Mouse (Mus musculus): Measurements from ENCODE around the gene Ccdc90b. TPM values are rescaled to one million over a fixed set of nuclear protein-coding genes. Genes with fewer than 3 reads are reported as not detected.
A peak's percentile ranks its signal among the peaks of the same experiment; 100 is the strongest.

The Ccdc90b gene
- total and polyA plus RNA-seq, 2 experiments from 2014 or later, result 13.8 to 62.0 TPM

GRCm38 (mm10) chr7:92546763-92547162 lies 14.2 kb upstream of the Ccdc90b start:
- WGBS, result 58% methylated on average over 2 of the region's 2 CpGs
- no peak for TF ChIP-seq CTCF (IDR thresholded peaks at IDR 0.05; ENCODE audit: low read depth)
- no peak for TF ChIP-seq EP300 (IDR thresholded peaks at IDR 0.05; ENCODE audit: low read depth)

GRCm38 (mm10) chr7:92550248-92550989 lies 10.5 kb upstream of the Ccdc90b start:
- no peak overlapping the region for H3K27ac ChIP-seq (ENCODE audit: low read depth)
- H3K9ac ChIP-seq (replicated peaks; ENCODE audit: low read depth, low read length), result no peak overlapping the region
- ATAC-seq (ENCODE audit: insufficient read depth, low read depth) (no peak), DNase-seq (ENCODE audit: low spot score) (no peak)
- WGBS, result 81% methylated on average over 6 of the region's 6 CpGs
- H3K4me1 ChIP-seq (ENCODE audit: control insufficient read depth, insufficient read depth), result no peaks in the 10 kb centered on the region
- H3K36me3 ChIP-seq (replicated peaks; ENCODE audit: control insufficient read depth, insufficient read depth, low read length), result no peaks in the 10 kb centered on the region
- H3K27me3 ChIP-seq (ENCODE audit: control insufficient read depth, insufficient read depth, low read length), result no peaks in the 10 kb centered on the region
- TF ChIP-seq EP300 (IDR thresholded peaks at IDR 0.05; ENCODE audit: low read depth) (no peak), CTCF (IDR thresholded peaks at IDR 0.05; ENCODE audit: low read depth) (no peak)
- no peak overlapping the region for H3K4me3 ChIP-seq (ENCODE audit: low read depth, low read length)
- H3K9me3 ChIP-seq (replicated peaks; ENCODE audit: control insufficient read depth, low read length), result no peaks in the 10 kb centered on the region
- H3K4me2 ChIP-seq (ENCODE audit: low read depth, low read length), result no peak overlapping the region

More at GRCm38 (mm10) chr7:92546763-92547162, 14.2 kb upstream of the Ccdc90b start:
- Histone ChIP-seq H3K4me3 (ENCODE audit: low read depth, low read length) (no peak overlapping the region), H3K9ac (replicated peaks; ENCODE audit: low read depth, low read length) (no peak overlapping the region), H3K27me3 (ENCODE audit: control insufficient read depth, insufficient read depth, low read length) (no peaks in the 10 kb centered on the region), H3K4me1 (ENCODE audit: control insufficient read depth, insufficient read depth) (no peaks in the 10 kb centered on the region), H3K27ac (ENCODE audit: low read depth) (no peak overlapping the region), H3K36me3 (replicated peaks; ENCODE audit: control insufficient read depth, insufficient read depth, low read length) (no peaks in the 10 kb centered on the region), H3K4me2 (ENCODE audit: low read depth, low read length) (no peak overlapping the region), H3K9me3 (replicated peaks; ENCODE audit: control insufficient read depth, low read length) (no peaks in the 10 kb centered on the region)
- ATAC-seq (ENCODE audit: insufficient read depth, low read depth) (no peak), DNase-seq (ENCODE audit: low spot score) (no peak)

GRCm38 (mm10) chr7:92550990-92551392 lies 10.0 kb upstream of the Ccdc90b start:
- no peaks in the 10 kb centered on the region for H3K9me3 ChIP-seq (replicated peaks; ENCODE audit: control insufficient read depth, low read length)
- H3K4me3 ChIP-seq (ENCODE audit: low read depth, low read length), result no peak overlapping the region
- H3K27ac ChIP-seq (ENCODE audit: low read depth), result no peak overlapping the region
- H3K4me2 ChIP-seq (ENCODE audit: low read depth, low read length), result no peak overlapping the region
- H3K27me3 ChIP-seq (ENCODE audit: control insufficient read depth, insufficient read depth, low read length), result no peaks in the 10 kb centered on the region
- no peaks in the 10 kb centered on the region for H3K4me1 ChIP-seq (ENCODE audit: control insufficient read depth, insufficient read depth)
- ATAC-seq (ENCODE audit: insufficient read depth, low read depth) (no peak), DNase-seq (ENCODE audit: low spot score) (peak; percentile 41)
- no peaks in the 10 kb centered on the region for H3K36me3 ChIP-seq (replicated peaks; ENCODE audit: control insufficient read depth, insufficient read depth, low read length)
- no peak overlapping the region for H3K9ac ChIP-seq (replicated peaks; ENCODE audit: low read depth, low read length)
- TF ChIP-seq CTCF (IDR thresholded peaks at IDR 0.05; ENCODE audit: low read depth), result peak; percentile 51
- no peak for TF ChIP-seq EP300 (IDR thresholded peaks at IDR 0.05; ENCODE audit: low read depth)
- WGBS, result 38% methylated on average over 4 of the region's 4 CpGs

- Histone ChIP-seq H3K4me2 (ENCODE audit: low read depth, low read length) (no peak overlapping the region), H3K36me3 (replicated peaks; ENCODE audit: control insufficient read depth, insufficient read depth, low read length) (no peaks in the 10 kb centered on the region), H3K27me3 (ENCODE audit: control insufficient read depth, insufficient read depth, low read length) (no peaks in the 10 kb centered on the region), H3K4me1 (ENCODE audit: control insufficient read depth, insufficient read depth) (peaks cover 5% of the 10 kb centered on the region; the same call in 1 of the 2 replicates), H3K9ac (replicated peaks; ENCODE audit: low read depth, low read length) (no peak overlapping the region), H3K27ac (ENCODE audit: low read depth) (no peak overlapping the region), H3K9me3 (replicated peaks; ENCODE audit: control insufficient read depth, low read length) (no peaks in the 10 kb centered on the region), H3K4me3 (ENCODE audit: low read depth, low read length) (no peak overlapping the region)
- ATAC-seq (ENCODE audit: insufficient read depth, low read depth) (no peak), DNase-seq (ENCODE audit: low spot score) (no peak)
- WGBS, result 66% methylated on average over 2 of the region's 2 CpGs
- TF ChIP-seq CTCF (IDR thresholded peaks at IDR 0.05; ENCODE audit: low read depth) (no peak), EP300 (IDR thresholded peaks at IDR 0.05; ENCODE audit: low read depth) (no peak)
Observed at GRCm38 (mm10) chr7:92558744-92559143, 2.2 kb upstream of the Ccdc90b start.

- H3K4me3 ChIP-seq (ENCODE audit: low read depth, low read length), result no peak overlapping the region
- H3K27ac ChIP-seq (ENCODE audit: low read depth), result no peak overlapping the region
- DNase-seq (ENCODE audit: low spot score) (no peak), ATAC-seq (ENCODE audit: insufficient read depth, low read depth) (no peak)
- no peaks in the 10 kb centered on the region for H3K9me3 ChIP-seq (replicated peaks; ENCODE audit: control insufficient read depth, low read length)
- peaks cover 5% of the 10 kb centered on the region; the same call in 1 of the 2 replicates for H3K4me1 ChIP-seq (ENCODE audit: control insufficient read depth, insufficient read depth)
- H3K36me3 ChIP-seq (replicated peaks; ENCODE audit: control insufficient read depth, insufficient read depth, low read length), result peaks cover 8% of the 10 kb centered on the region; the same call in 1 of the 2 replicates
- no peaks in the 10 kb centered on the region for H3K27me3 ChIP-seq (ENCODE audit: control insufficient read depth, insufficient read depth, low read length)
- no peak overlapping the region for H3K9ac ChIP-seq (replicated peaks; ENCODE audit: low read depth, low read length)
- no peak overlapping the region for H3K4me2 ChIP-seq (ENCODE audit: low read depth, low read length)
- WGBS, result 71% methylated on average over 1 of the region's 1 CpGs
- TF ChIP-seq EP300 (IDR thresholded peaks at IDR 0.05; ENCODE audit: low read depth) (no peak), CTCF (IDR thresholded peaks at IDR 0.05; ENCODE audit: low read depth) (no peak)
Observed at GRCm38 (mm10) chr7:92566775-92567174, 5.8 kb downstream of the Ccdc90b start.
